Mouse (Mus musculus) R1 (cell line): ENCODE measurements around the gene Prkch.
A peak's percentile ranks its signal among the peaks of the same experiment; 100 is the strongest.

Experiments
- DNase-seq: peaks from one replicate; pipeline ENCODE4 v3.0.0-alpha.2; 2018; ENCODE audit warnings: low read depth, low spot score

Gene Prkch

DNA sequence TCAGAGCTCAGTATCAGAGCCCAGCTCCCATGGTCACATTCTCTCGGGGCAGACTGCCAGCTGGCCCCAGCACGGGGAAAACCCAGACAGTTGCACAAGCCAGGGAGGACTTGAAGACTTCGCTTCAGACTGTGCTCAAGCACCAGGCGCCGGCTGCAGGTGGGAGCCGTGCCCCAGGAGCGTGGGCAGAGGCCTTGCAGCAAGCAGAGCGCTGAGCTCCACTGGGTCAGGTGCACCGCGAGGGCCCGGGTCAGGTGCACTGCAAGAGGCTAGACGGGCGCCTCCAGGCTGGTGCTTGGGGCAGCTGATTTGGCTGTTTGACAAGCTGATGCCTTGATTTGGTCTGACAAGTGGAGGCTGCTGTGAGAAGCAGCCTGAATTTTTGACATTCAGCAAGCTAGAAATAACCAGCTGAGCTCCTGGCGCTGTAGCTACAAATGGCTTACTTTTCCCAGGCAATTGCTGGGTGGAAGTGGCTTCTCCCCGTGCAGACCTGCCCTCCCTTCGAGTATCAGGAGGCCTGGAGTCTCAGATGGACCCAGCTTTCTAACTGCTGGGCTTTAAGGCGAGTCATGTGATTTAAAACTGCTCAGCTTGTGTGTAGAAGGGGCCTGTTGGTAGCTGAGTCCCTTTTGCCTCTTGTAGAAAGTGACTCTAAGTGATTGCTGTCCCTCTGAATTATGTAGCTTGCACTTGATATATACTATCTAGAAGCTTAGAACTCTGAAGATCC is 209.7 kb downstream of the Prkch start:
- peak; percentile 9 for DNase-seq

- DNase-seq, result no peak
Measured at GRCm38 (mm10) chr12:73799671-73800070, 215.1 kb downstream of the Prkch start.

- no peak for DNase-seq
Measured at GRCm38 (mm10) chr12:73800886-73801285, 216.3 kb downstream of the Prkch start.

GRCm38 (mm10) chr12:73801845-73802244 is 217.2 kb downstream of the Prkch start:
- DNase-seq, result no peak

DNA sequence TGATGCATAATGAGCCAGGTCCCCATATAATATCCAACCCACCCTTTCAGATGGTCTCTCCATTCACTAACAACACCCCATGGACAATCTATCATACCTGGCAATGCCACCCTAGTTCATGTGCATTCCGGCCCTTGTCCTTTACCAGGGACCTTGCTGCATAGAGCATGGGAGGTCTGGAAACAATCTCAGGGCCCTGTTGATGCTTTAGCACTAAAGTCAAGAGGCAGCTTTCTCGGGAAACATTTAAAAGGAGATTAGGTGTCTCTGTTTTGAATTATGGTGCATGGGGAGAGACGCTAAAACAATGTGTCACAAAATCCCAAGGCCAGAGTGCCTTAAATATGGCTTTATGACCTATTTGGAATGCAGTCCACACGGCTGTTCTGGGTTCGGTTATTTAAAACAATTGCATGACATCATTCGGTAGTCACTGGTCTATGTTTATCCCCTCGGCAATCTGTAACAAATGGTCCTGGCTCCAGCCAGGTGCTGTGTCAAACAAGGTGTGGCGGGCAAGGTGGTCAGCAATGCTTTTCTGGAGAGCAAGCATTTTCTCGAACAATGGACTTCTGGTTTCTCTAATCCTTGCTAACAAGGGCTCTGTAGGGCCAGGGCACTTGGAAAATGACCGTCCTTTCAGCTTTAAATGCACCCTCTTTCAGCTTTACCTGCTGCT is 217.9 kb downstream of the Prkch start:
- DNase-seq, result no peak

DNA sequence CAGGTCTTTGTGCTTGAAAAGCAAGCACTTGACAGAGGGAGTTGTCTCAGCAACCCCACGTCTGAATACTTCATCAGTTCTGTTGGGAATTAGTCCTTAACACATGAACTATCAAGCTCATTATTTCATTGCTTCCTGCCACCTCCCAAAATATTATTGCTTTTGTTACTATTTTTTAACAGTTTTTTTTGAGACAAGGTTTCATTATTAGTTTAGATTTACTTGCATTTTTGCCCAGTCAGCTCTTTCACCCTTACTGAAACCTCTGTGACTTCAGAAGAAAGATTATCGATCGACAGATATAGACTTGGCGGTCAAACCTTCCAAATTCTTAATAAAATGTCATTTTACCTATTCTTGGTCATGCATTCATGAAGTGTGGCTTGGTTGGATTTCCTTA is 219.3 kb downstream of the Prkch start:
- DNase-seq, result no peak

GRCm38 (mm10) chr12:73805541-73805940 is 220.9 kb downstream of the Prkch start:
- no peak for DNase-seq

DNA sequence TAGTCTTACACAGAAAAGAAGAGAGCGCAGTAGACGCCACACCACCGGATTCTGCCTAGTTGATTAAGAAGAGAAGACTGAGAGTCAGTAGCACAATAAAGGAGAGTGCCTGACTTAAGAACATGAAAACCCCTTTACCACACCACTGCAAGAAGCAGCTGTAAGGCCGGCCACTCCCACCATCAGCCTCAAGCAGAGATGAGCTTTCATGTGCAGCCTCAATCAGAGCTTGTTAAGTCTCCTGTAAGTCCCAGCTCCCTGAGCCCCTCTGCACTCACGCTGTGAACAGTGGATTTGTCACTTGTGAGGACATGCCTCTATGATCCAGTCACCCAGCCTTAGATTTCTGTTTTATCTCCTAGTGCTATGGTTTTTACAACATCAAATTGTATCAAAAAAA is 221.4 kb downstream of the Prkch start:
- DNase-seq, result no peak

DNA sequence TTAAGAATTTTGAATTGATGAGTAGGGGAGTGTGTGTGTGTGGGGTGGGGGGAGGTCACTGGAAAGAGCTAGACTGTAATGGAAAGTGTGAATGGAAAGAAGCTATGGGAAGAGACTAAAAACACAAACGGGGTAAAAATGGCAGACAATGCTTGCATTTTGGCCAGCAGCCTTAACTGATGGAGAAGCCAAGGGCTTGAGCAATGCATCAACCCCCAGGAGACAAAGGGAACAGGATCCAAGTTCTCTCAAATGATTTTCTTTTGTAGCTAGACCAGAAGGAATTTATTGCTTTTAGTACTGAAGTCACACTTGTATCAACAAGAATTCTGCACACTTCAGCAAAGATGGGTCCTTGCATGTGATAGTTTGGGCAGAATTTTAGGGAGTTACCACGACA is 222.6 kb downstream of the Prkch start:
- no peak for DNase-seq

DNA sequence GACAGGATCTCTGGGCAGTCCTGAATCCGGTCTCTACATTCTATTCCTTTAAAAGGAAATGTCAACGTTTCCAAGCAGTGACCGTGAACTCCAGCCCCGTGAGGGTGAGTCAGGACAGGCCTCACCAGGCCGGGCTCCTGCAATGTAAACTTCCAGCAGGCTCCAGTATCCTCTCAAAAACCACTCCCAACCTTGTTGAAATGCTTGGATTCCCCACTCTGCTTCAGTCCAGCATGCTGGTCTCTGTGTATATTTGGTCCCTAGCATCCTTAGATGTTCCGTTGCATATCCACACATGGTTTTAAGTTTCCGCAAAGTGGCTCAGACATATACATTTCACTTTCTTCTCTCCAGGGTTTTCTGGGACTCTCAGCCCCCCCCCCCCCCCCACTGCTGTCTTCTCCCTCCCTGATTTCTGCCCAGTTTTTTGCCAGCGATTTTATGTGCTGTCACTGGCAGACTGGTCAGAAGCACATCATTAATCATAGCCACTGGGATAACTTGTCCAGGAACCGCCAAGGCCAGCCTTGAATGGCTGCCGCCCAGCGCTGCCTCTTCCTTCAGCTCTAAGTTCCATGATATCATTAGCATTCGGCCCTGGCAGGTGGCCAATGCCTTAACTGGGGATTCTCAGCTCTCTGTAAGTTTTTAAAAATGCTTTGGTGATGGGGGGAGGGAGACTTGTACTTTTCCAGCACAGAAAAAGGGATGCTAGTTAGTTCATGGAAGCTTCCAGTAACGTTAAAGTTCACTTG is 225.6 kb downstream of the Prkch start:
- no peak for DNase-seq

- no peak for DNase-seq
Measured at GRCm38 (mm10) chr12:73810903-73811302, 226.3 kb downstream of the Prkch start.

DNA sequence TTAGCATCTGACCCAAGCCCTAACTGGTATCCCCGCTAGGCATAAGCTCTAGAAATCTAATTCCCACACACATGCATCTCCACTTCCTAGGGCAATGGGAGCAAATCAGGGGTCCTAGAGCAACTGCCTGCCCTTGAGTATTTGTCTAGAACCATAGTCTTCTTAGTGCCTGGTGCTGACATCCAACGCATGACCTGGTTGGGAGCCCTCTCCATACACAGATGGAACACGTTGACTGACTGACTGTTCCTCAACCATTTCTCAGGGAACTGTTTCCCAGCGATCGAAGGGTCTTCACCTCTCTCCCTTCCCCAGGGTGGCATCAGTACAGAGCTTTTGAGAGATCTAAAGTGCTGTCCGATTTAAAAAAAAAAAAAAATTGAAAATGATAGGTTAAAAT is 227.6 kb downstream of the Prkch start:
- no peak for DNase-seq

DNA sequence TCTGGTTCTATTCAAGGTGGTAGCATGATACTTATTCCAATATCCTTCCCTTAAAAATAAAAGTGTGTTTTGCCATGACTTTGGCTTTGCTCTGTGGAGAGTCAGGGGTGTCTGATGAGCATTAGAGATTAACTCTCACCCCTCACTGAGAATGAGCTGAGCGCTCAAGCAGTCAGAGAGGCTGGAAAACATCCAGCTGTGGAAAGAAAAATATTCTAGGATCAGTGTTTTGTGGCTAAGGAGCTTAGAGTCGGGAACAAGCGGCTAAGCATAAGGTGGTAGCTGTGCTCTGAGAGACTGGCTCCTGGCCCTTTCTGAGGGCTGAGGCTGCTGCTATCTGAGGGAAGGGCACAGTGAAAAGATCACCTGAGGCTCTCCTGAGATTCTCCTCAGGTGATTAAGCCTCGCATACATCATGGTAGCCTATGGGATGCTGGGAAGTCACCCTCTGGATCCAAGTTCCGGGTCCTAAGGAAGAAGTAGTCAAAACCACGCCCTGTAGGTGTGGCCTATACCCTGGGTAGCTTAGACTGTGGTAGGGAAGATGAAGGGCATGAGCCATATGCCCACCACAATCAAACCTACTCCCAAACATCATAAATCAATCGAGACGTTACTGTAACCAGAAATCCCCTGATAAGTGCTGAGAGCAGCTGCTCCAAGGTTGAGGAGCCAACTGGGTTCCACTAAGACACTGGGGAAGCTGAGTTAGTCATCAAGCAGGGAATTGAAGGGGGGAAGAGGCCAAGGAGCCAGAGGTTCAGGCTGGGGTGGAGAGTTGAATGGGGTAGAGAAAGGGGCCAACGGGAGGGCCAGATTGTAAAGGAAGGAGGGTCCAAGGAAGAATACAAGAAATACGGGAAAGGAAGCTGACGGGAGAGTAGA is 228.7 kb downstream of the Prkch start:
- DNase-seq, result no peak

GRCm38 (mm10) chr12:73814056-73814735 is 229.6 kb downstream of the Prkch start:
- no peak for DNase-seq

GRCm38 (mm10) chr12:73814897-73815296 is 230.3 kb downstream of the Prkch start:
- DNase-seq, result no peak

GRCm38 (mm10) chr12:73815463-73815862 is 230.9 kb downstream of the Prkch start:
- no peak for DNase-seq

GRCm38 (mm10) chr12:73815892-73816291 is 231.3 kb downstream of the Prkch start:
- no peak for DNase-seq

- no peak for DNase-seq
Measured at GRCm38 (mm10) chr12:73816866-73817265, 232.3 kb downstream of the Prkch start.

DNA sequence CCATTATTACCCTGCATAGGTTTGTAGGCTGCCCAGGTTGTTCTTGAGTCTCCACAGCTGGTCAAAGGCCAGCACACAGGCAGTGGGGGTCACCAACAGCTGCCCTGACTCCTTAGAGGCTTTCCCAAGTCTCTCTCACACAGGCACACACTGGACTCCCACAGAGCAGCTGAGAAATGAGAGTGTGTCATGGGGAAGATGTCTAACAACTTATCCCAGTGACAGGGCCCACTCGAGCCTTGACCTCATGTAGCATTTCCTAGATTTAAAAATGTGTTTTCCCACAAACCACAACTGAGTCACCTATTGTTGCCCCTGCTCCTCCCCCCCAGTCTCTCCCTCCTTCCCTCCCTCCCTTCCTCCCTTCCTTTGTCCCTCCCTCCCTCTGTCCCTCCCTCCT is 234.2 kb downstream of the Prkch start:
- no peak for DNase-seq

DNA sequence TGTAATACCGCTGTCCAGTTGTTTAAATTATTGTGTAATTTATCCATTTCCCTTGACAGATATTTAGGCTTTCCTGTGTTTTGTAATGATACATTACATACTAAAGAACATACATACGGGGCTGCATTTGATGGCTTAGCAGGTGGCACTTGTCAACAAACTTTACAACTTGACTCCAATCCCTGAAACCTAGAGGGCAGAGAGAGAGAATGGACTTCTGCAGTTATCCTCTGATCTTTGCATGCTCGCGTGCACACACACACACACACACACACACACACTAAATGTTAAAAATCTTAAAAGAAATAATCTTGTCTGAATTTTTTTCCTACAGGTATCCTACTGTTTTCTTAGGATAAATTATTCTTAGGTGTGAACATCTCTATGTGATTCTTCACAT is 236.6 kb downstream of the Prkch start:
- DNase-seq, result no peak

DNA sequence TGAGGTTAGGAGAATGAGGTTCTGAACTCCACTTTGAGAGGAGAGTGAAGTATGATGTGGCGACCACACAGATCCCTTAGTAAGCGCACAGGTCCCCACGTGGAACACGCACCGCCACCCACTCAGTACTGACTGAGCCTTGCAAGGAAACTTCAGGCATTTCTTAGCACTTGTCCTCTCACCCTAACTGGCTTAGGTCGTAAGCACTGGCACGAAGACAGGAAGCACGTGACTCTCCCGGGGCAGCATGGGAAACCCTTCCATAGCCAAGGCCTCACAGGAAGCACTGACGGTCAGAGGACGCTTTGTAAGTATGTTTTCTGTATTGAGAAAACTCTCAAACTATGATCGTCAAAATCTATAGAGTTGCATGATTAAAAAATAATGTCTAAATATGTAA is 237.7 kb downstream of the Prkch start:
- DNase-seq, result no peak
